Mouse (Mus musculus) megakaryocyte, adult 5-6 weeks (primary cell): ENCODE measurements at regions not wholly inside any gene's neighbourhood (a gene's known extent, or its start where the extent isn't known, plus 50 kb on each side); places are given as distances from the start of the nearest gene placed in this dataset.
"Not testable (repeated sequence)": the region's sequence is repeated elsewhere in the genome, so short reads cannot be mapped to it uniquely, and the experiment has no call there.

Source experiments
- ATAC-seq: 2 replicates; pipeline ENCODE4 v1.8.0; 2016; ENCODE audit warnings: mild to moderate bottlenecking, inconsistent platforms; ENCODE audit not compliant: poor library complexity, severe bottlenecking

DNA sequence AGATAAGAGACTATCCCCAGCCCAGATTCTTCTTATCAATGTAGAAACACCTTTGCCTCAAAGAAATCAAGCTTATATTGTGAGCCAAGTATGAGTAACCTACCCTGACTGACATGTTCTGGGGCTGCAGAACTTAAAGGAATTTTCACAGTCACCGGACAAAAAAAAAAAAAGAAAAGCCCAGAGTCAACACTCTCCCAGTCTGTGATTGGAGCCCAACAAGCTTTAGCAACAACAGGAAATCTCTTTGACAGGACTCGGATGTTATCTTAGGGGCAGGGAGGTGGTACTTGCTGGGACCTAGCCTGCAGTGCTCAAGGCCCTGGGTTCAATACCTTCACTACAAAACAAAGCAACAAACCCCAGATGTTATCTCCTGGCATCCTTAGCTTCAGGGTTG, 114.2 kb downstream of the Nectin1 start:
- no peak for ATAC-seq

DNA sequence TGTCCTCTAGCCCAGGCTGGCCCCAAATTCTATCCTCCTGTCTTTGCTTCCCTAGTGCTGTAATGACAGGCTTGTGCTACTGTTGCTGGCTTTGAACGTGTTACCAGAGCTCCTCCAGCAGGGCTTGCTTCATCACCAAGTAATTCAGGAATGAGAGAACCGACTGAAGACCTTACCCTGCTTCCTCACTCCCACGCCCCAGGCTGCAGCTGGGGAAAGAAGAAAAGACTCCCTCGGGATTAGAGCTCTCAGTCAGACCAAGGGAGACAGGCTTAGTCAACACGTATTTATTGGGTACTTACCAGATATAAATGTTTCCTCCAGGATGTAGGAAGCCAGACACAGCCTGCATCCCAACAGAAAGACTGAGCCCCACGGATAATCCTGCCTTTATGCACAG, 115.0 kb downstream of the Nectin1 start:
- no peak for ATAC-seq

DNA sequence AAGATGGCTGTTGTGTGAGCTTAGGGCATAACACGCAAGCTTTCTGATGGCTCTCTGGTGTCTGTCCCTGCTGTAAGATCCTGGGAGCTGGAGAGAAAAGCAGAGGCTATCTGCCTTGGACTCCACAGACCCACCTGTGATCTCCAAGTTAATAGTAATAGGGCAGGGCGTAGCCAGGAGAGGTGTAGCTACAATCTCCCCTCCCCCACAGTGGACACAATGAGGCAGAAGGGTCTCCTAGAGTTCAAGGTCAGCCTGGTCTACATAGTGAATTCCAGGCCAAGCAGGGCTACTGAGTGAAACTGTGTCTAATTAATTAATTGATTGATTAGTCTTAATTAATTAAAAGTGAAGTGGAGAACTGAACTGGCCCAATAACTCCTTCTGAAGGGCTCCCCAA, 116.5 kb downstream of the Nectin1 start:
- no peak for ATAC-seq

DNA sequence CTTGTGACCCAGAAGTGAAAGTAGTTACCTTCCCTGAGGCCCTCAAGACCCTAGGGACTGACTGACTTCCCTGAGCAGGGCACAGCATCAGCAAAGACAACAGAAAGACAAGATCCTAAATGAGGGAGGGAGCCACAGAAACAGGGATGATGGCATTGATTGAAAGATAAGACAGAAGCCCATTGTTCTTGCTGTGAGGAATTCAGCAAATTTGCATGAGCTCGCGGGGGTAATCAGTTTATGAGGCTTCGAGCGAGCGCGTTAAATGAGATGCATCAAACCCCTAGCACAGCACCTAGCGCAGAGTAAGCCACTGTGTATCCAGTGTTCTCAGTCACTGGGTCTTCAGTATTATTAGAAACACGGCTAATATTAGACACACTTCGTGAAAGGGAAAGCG, 117.6 kb downstream of the Nectin1 start:
- ATAC-seq: no peak

DNA sequence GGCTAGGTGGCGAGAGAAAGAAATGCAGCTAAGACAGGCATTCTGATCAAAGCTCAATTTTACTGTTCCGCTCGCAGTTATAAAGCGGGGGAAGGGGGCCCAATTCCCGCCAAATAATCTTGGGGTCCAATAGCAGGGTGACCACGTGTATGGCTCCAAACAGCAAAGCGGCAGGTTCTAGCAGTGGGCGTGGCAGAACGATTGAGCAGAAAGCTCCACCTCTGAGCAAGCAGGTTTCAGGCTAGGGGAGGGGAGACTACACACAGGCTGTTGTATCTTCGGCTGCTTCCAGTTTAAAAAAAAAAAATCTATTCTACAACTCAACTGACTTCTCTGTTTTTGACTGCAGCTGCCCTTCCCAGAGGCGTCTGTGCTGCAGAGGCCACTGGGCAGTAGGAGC, 118.2 kb downstream of the Nectin1 start:
- not testable (repeated sequence) for ATAC-seq

DNA sequence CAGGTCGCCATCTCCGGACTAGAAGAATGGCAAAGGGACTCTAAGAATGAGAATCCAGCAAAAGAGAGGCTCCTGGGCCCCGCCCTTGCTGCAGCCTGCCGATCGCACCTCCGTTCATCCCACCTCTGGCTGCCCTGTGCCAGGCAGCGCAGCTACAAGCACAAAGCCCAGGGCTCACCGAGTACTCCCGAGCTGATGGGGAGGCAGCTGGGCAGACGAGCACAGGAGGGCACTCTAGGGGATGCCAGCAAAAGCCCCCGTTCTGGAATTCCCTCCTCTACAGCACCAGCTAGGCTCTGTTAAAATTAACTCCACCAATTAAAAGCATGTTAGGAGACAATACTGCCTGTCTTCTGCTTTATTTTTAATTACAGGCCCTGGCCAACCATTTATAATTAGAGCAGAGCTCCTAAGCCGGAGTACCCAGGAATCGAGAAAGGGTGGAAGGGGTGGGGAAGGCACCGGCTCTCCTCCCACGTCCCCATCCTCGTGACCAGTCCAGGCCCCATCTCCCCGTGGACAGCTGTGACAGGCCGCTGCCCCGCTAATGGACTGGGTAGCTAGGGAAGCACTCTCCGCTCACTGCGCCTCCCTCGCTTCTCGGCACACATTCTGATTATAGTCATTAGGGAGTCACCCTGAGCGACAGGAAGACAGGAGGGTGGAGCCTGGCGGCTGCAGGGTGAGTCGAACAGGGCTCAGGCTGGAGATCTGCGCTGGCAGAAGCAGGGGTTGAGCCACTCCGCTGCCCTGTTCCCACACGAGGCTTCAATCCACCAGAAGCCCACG, 120.0 kb downstream of the Nectin1 start:
- no peak for ATAC-seq

DNA sequence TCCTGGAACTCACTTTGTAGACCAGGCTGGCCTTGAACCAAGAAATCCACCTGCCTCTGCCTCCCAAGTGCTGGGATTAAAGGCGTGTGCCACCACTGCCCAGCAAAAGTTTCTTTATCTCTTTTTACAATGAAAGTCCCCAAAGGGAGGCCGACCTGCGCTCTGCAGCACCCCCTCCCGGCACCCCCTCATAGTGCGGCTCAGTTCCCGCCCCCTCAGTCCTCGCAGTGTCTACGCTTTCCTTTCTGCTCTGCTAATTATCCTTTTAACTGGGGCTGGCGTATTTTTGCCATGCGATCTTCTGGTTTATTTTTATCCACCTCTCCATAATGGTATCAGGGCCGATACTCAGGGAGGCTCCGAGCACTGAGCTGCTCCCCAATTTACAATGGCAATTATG, 123.0 kb downstream of the Nectin1 start:
- ATAC-seq: no peak

DNA sequence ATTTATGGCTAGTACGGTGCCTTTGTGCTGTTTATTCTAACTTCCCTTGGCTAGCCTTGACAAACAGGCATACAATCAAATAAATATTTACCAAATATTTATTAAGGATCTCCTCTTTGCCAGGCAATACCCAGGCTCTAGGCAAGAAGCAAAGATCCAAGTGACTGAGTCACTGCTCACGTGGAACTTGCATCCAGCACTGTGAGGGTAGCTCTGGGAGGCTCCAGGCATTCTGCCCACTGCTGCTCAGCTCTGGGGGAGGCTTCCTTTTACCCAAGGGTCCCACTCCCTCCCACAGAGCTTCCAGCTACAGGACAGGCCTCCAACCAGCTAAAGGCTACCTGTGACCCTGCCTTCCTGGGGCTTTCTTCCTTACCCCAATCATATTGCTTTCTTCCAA, 130.1 kb downstream of the Nectin1 start:
- ATAC-seq: no peak

DNA sequence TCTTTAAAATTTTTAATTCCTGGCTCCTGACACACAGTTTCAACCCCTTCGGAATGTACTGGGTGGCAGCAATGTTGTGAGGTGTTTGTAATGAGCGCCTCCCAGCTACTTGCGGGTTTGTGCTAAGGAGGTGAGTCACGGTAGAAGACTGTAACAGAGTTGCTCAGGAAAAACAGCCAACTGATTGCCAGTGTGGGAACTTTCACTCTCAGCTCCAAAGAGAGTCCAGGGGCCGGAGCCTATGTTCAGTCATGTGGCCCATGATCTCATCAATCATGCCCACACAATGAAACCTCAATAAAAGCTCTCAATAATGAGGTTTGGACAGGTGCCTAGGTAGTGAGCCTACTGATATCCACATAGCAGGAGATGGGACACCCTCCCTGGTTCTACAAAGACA, 130.5 kb downstream of the Nectin1 start:
- ATAC-seq: no peak

DNA sequence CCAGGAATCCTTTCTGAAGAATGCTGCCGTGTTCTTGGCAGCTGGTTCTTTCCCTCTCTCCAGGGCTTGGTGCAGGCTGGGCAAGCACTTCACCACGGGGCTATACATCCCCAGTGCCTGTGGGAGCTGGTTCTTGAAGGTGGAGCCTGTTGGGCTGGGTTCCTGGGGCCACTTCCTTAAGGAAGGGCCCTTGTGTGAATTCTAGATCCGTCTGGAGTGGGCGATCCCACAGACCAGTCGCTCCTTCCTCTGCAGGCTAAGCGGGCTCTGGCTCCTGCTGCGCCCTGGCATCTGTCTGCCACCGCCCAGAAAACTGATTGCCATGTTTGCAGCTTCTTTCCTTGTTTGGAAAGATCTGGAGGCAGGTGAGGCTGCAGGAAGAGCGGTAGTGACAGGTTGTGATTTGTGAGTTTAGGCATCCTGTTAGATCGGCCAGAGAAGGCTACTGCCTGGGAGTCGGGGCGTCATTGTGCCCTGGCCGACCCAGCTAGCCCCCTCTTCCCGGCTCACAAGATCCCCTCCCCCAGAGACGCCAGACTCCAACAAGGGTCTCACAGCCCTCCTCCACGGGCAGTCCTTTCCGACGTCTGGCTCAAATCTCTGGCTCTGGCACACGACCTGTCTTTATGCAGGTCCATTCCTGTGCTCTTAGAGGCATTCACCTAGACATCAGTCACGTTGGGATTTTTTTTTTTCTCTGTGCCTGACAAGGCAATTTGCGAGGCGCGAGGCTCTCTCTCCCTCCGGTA, 135.6 kb downstream of the Nectin1 start:
- no peak for ATAC-seq

DNA sequence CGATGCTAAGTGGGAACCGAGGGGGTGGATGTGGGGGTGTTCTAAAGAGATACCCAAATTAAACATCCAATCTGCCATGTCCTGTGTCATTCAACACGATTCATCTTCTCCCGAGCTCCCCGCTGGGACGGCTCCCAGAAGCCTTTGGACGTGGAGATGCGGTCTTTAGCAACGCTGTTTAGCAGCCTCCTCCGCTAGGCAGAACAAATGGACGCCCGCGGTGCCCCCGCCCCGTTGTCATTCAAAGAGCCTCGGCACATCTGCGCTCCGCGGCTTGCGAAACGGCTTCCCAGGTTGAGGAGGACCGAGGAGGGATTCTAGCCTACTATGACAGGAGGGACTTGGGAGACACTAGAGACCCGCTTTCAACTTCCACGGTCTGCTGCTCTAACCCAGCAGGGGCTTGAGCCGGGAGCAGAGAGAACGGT, 136.2 kb downstream of the Nectin1 start:
- no peak for ATAC-seq

DNA sequence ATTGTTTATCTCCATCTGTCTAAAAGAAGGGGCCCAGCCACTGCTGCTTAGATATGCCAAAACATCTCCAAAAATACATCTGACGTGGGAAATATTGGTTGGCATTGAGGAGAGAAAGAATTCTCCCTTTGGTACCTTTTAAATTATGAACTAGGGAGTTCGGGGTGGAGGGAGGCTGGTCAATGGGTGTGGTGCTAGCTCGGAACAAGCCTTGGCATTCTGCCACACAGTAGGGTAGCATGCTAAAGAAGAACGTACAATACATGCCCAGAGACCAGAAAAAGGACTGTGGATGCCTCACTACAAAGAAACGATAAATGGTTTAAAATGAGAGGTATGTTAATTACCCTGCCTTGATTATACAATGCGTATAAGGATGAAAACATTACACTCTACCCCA, 149.3 kb downstream of the Nectin1 start:
- no peak for ATAC-seq

DNA sequence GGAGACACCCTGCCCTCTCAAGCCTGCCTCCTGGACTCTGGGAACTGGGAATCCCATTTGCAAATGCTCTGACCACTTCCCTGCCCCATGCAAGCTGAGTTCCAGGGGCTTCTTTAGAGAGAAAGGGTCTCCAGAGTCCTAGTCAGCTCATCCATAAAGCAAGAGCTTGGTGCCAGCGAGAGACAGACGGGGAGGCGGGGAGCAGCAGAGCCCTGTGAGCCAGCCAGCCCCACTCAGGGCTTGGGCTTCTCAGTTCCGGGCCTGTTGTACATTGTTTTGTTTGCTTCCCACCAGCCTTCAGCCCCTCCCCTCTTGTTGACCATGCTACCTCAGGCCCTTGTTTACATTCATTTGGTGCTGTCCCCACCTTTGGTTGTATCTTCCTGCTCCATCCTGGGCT, 143.9 kb upstream of the Thy1 start:
- ATAC-seq: no peak

DNA sequence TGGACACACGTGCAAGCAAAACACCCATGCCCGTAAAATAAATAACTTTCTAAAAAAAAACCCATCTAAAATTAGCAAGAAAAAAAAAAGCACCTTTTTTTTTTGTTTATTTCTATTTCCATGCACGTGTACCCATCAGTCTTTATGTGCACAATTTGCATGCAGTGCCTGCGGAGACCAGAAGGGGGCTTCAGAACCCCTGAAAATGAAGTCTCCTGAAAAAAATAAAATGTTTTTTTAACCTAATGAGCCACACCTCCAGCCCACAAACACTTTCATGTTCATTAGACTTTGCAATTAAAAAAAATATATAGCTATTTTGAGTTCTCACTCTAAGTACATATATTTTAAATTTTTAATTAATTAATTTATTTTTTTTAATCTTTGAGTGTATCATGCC, 134.9 kb upstream of the Thy1 start:
- ATAC-seq: no peak

DNA sequence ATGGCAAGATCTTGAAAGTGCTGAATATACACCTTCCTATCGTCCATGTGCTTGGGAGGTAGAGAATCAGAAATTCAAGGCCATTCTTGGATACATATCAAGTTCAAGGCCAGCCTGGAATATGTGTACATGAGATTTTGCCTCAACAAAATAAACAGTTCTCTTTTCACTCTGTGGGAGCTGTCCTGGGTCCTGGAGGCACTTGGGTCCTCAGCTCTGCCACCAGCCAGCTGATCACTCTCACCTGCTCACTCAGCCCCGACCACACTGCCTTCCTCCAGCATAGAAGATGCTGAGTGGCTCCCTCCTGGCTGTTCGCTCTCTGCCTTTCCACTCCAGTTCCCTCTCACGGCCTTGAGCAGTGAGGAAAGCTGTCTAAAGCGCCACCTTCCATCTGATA, 128.2 kb upstream of the Thy1 start:
- no peak for ATAC-seq

DNA sequence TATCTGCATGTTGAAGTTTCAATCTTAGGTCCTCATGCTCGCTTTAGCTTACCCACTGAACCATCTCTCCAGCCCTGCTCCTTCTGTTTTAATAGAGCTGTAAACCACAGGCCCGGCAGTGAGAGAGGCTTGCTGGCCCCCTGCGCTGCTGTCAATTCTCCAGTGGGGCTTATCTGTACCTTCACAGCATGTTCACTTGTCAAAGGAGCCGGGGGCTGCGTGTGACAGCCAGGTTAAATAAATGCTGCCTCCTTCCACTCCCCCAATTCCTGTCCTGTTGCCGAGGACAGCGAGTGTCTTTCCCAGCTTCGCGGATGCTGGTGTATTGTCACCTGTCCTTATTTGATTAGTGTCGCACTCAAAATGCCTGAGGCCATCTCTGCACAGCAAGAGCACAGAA, 125.7 kb upstream of the Thy1 start:
- no peak for ATAC-seq

DNA sequence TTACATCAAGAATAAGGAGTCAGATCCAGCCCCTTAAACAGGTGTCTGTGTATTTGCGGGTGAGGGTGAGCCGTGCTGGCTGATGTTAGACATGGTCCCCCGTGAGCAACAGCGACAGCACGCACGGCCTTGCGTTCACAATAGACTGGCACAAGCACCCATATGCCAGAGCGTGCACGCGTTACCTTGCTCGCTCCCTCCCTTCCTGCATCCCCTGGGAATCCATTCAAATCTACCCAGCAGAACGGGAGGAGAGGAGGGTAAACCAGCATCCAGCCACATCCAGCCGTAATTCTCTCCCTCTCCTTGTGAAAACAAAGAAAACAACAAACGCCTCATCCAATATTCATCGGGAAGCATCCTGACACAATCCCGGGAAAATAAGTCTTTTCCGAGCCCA, 124.2 kb upstream of the Thy1 start:
- no peak for ATAC-seq

DNA sequence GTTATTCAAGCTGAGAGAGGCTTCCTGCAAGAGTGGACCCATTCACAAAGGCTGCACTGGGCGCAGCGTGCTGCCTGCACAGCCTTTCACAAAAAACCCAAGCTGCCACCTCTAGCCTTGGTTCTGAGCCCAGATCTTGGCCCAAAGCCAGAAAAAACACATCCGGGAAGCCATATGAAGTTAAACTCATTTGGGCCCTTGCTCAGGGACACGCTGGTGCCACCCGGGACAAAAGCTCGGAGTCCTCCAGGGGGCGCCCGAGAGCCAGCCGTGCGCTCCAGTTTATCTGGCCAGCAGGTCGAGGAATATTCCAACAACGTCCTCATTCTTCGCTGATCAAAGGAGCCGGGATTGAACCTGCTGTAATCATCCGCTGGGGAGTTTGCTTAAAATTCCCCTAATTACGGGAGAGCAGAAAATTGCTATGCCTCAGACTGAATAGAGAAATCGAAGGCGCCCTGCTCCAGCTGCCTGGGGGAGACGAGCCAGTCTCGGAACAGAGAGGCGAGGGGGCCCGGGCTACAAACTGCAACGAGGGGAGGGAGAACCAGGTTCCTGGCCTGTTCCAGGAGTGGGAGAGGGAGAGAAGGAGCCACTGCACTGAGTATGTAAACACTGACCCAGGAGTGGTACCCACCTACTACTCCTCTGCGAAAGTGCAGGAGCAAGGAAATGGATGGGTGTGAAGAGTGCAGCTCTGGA, 123.0 kb upstream of the Thy1 start:
- no peak for ATAC-seq

DNA sequence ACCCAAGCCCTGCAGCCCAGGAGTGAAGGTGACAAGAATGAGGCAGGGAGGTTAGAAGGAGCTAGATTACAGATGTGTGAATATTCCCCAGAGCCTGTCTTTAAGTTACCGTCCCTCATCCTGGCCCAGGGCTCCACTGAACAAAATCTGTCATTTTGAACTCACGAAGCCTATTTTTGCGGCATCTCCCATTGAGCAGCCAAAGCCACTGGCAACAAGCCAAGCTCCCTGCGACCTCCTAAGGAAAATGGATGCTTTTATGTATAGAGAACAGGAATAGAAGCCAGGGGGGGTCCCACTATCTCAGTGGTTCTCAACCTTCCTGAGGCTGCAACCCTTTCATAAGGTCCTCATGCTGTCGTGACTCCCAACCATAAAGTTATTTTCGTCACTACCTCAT, 121.0 kb upstream of the Thy1 start:
- ATAC-seq: no peak

DNA sequence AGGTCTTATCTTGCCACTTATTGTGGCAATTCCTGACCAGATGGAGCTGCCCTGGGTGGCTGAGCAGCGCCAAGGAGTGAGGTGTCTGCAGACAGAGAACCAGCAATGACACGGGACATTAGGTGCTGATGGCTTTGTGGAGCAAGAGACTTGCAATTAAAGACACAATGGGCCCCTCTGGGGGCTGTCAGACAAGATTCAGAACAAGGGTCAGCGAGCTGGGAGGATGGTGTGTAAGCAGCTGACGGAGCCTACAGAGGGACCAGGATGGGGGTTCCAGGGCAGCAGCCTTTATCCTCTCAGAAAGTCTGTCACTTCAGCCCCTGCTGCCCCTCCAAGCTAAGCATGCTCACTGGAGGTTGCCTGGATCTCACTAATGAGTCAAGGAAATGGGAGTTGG, 120.1 kb upstream of the Thy1 start:
- no peak for ATAC-seq

DNA sequence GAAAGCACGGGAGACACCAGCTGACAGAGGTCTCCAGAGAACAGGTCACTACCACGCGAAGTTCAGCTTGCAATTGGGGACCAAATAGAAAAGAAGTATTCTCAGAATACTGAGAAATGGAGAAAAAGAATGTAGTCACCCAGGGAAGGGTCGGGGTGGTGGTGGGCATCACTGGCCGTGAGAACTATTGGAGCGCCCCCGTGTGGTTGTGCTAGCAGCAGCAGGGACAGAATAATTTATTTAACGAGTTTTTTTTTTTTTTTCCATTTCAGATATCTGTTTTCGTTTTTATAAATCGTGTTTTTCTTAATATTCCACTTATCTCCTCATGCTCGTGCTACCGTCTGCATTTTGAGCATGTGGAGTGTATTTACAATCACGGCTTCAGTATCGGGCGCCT, 118.4 kb upstream of the Thy1 start:
- no peak for ATAC-seq
